Mouse (Mus musculus): ENCODE results near the gene Erich6b. TPM values are rescaled to one million over a fixed set of nuclear protein-coding genes. Genes with fewer than 3 reads are reported as not detected.

Gene Erich6b
- total RNA-seq (2021) = not detected

DNA sequence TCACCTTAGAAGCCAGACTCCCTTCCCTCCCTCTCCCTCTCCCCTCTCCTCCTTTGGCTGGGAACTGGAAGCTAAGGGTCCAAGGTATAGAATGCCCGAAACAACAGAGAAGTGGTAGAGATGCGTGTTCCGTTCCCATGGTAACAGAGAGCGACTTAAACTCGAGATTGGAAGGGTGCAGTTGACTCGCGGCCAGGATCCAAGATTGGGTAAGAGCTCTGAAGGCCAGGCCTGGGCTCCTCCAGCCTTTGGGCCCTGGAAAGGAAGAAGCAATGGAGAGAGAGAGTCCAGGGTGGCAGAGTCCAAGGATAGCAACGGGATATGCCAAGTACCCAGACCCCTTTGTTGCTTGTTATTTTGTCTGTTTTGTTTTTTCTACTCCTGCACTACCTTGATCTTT, at the start of gene Erich6b:
TSS of gene Erich6b (plus strand) at position 180 of the 400 bp plus-strand sequence.
- intact Hi-C loops (cut with DNase I) = no loop called here
- no peak for DNase-seq

DNA sequence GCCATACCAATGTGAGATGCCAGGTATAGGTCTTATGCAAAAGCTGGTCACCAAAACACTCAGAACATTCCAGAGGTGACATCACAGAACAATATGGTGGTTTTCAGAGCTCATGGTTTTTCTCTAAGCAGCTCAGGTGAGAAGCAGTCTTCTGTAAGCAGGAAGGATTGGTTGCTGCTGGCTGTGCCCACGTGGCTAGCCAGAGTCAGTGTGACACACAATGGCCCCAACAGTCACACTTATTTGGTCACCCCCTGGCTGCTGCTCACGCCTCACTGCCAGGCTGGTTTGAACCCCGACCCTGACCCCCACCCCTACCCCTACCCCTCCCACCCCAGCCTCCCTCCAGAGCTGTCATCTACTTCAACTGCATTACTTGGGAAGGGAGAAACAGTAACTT, 49.1 kb upstream of the Erich6b start, which contains the start of gene Spert:
TSS of gene Spert (minus strand) at position 139 of the 400 bp plus-strand sequence.
- intact Hi-C loops (cut with DNase I) = no loop called here
- no peak for DNase-seq

DNA sequence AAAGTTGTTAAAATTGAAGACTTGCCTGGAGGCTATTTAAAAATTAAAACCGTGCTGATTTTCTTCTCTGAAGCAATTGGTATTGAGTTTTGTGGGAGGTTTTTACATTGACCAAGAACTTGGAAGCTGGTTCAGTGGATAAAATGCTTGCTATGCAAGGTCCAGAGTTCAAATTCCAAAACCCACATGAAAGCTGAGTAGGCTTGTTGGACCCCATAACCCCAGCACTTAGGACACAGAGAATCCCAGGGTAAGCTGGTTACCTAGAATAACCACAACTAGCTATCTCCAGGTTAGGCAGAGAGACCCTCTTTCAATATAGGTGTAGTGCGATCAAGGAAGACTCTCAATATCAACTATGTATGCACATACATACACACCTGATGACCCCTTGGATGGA, 32.9 kb upstream of the Erich6b start:
- intact Hi-C loops (cut with DNase I) = no loop called here
- no peak for DNase-seq

DNA sequence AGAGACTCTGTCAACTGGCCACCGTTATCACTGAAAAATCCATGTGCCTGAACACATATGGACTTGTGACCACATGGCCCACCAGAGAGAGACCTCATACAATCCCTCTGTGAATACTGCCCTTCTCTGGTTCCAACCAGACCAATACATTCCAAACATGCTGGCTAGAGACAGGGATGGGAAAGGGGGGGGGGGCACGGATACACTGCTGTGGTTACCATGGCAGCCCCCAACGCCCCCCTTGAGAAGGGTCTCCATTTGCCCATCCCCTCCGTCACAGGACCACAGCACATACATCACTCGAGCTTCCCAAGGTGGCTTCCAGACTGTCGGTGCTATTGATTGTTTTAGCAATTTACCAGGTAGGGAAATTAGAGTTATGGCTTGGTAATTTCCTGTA, 25.7 kb upstream of the Erich6b start:
- intact Hi-C loops (cut with DNase I) = no loop called here
- no peak for DNase-seq

DNA sequence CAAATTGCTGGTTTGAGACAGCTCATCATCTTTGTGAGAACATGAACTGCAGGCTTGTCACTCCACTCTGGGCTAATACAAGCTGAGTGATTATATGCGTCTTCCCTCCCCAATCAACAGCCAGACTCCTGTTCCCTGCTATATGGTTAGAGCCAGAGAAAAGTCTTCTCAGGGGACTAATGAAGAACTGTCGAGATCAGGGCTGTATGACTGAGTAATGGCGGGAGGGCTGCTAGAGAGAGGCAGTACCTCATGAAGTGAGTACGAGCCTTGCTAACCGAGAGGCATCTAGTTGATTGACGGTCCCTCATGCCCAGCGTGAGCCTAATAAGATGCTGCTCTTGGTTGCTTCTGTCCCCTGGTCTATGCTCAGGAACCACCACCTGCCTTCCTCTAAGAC, 19.1 kb upstream of the Erich6b start:
- DNase-seq = no peak
- intact Hi-C loops (cut with DNase I) = no loop called here

DNA sequence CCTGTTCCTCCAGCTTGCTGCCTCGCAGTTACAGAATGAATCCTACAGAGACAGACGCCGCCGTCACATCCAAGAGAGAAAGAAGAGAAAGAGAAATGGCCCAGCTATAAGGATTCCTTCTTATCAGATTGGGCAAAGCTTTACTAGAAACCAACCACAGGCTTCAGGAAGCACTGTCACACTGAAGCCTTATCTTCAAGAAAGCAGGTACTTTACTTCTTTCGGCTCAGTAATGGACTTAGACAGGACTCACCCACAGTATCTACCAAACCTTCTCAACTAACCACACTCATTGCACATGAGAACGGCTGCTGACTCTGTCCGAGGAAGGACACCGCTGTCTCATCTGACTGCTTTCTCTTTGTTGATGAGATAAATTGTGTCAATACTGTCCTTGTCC, 13.2 kb upstream of the Erich6b start:
- DNase-seq = no peak
- intact Hi-C loops (cut with DNase I) = no loop called here

DNA sequence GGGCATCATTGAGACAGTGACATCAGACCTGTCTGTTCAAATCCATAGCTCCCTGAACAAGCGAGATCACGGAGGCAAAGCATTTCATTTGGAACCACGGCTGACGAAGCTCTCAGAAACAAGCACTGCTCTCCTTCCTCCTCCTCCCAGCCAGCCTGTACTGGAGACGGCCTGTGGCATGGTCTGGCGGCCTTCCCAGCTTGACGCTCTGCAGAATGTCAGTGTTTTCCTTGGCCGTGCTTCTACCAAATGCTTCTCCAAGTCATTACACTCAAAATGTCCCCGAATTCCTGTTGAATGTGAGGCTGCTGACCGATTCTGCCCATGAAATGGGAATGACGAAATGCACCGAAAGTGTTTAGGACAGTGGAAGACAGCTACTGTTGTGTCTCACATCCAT, 6.7 kb upstream of the Erich6b start:
- intact Hi-C loops (cut with DNase I) = no loop called here

DNA sequence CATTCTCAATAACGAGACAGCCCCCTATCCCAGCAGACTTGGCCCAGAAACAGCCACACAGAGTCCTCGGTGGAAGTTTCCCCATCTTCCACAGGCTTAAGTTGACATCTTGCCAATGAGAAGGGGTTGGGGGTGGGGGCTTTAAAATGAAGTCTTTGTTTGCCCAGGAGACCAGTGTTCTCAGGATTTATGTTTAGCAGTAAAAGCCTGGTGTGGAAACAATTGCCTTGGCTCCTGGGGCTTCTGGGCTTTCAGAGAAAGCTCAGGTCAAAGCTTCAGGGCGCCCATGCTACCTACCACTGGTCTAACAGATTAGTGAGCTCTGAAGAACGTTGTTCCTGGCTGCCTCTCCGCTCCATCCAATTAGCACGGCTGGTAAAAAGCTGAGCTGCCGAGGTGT, 6.0 kb upstream of the Erich6b start:
- intact Hi-C loops (cut with DNase I) = no loop called here
- DNase-seq = no peak

More for the DNA sequence above, 6.7 kb upstream of the Erich6b start:
- DNase-seq = peak; percentile 41 to 58

DNA sequence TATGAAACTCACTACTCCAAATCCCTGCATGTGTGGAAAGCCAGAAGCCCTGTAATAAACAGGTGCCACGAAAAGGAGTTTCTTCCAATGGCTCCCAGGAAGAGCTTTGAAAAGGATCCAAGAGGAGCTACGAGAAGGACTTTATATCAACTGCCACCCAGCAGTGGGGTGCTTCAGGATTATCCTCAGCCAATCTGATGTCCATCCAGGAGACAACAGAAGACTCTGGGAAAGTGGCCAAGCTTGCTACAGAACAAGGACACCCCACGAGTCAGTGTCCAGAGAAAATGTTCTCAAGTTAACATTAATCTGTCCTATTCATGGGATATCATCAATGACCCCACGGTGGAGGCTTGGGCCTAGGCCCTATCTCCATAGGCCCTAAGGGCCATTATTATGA, 4.4 kb upstream of the Erich6b start:
- intact Hi-C loops (cut with DNase I) = no loop called here
- no peak for DNase-seq

DNA sequence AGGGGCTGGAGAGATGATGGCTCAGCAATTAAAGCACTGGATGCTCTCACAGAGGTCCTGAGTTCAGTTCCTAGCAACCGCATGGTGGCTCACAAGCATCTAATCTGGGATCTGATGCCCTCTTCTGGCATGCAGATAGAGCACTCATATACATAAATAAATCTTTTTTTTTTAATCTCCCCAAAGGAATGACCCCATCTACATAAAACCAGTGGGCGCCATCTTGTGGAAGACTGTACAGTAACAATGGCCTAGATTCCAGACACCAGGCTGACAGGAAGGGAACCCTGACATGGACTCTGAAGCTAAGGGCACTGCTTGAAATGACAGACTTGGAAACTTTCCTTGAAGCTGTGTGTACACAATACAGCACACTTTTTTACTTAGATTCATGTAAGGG, 1.2 kb upstream of the Erich6b start:
- peak; percentile 10 to 23 for DNase-seq
- intact Hi-C loops (cut with DNase I) = loop anchor here (1.0 kb wide), 1 partner anchor 444 kb away; no protein-coding TSS in a partner anchor

DNA sequence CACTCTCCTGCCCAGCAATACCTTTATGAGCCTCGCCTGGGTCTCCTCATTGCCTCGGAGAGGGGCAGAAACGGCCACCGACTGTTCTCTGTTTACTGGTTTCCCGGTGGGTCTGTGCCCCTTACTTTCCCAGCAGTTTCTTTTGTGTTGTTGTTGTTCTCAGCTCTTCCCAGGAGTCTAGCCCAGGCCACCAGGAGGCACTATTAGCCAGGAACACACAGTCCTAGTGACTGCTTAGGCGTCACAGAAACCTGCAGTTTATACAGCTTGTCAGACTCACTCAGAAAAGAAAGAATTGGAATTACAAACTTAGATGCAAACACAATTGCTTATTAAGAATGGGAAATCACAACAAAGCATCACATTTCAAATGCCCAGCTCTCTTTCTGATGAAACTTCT, 690 bp upstream of the Erich6b start:
- intact Hi-C loops (cut with DNase I) = loop anchor here (1.0 kb wide), 1 partner anchor 444 kb away; no protein-coding TSS in a partner anchor
- DNase-seq = peak in 1 of 2 experiments; percentile 8

DNA sequence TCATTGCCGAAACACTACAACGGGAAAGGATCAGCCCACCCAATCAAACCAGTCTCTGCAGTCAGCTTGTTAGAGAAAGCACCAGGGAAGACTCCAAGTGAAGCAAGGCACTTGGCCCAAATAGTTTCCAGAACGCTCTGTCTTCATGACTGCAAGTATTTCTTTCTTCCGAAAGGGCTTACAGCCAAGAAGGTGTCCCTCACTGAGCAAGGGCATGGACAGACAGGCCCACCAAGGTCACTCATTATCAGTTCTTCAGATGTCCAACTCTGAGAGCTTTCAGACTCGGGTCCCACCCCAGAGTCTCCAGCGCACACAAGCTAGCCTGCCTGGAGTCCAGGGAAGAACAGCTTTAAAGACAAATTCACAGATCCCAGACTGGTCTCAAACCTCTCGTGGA, 3.4 kb downstream of the Erich6b start:
- intact Hi-C loops (cut with DNase I) = no loop called here
- DNase-seq = no peak

DNA sequence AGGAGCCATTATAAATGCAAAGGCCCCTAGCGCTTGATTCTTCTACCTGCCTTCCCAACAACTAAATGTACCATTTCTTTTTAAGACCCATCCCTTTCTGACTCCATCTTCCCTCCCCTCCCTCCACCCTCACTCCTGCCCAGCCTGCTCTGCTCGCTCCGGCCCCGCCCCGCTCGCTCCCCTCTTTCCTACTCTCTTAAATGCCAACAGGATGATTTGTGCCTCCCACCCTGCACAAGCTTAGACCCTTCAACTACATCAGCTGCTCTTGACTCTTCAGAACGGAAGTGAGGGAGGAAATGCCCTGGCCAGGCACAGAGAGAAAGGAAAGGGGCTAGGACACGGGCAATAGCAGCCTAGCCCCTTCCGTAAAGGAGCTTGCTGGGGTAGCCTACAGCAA, 4.0 kb downstream of the Erich6b start:
- intact Hi-C loops (cut with DNase I) = no loop called here
- DNase-seq = no peak

DNA sequence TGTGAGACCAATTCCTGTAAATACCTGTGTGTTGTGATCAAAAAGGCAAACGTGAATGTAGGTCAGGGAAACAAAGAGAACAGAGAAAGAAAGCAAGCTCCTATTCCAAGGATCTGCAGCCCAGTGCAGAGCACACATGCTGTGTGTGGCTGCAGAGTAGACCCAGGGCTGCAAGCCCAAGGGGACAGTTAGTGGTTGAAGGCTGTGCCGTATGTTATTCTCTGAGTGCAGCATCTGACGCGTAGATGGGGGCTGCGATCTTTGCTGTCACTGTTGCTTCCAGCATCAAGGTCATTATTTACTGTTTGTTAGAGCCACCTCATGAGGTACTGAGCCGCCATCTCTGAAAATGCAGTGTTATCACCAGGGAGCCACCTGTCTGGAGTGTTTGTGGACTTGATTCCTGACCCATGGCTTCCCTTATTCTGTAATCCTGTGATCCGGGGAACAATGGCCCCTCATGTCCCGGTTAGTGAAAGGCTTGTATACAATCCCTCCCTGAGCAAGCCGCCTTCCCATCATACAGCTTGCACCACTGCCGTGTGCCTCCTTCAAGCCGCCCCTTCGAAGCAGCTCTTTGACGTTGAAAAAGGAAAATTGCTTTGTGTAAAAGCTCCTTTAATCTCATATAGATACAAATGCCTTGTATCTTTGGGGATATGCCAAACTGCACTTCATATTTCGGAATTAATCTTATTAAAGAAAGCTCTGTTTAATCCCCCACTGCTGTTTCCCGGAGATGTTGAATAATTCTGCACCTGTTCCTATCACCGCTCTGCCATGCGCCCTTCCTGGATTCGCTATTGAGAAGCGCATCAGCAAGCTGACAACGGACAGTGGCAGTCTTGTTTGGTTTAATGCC, 5.1 kb downstream of the Erich6b start:
- intact Hi-C loops (cut with DNase I) = no loop called here
- no peak for DNase-seq

DNA sequence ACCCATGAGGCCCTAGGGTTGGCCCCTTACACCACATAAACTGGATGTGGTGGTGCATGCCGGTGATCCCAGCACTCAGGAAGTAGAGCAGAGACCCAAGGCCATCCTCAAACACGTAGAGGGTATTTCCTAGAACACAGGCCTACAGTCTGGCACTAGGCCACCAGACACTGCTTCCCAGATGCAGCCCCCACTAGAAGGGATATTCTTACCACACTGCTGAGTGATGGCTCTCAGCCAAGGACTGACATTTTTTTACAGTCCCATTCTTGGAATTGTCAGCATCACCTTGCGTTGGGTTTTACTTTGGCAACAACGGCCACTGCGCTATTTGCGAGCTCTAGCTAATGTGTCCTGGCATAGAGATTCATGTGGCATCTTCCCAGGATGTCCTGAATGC, 18.9 kb downstream of the Erich6b start:
- intact Hi-C loops (cut with DNase I) = no loop called here
- peak in 1 of 2 experiments; percentile 9 for DNase-seq

DNA sequence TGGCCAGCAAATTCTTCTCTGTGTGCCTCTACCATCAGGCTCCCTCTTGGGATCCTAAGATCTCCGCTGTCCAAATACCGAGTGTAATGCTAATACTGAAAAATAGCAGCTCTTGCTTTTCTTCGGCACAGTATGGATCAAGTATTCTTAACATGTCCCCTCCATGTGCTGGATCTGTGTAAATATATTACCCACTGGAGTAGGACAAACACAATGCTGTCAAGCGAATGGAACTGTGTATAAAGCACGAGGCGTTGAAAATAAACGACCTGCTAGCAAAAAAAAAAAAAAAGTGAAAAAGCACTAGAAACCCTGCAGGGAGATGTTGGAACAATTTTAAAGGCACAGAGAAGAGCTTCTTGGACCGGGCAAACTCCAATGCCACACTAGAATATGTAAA, 19.5 kb downstream of the Erich6b start:
- intact Hi-C loops (cut with DNase I) = no loop called here
- DNase-seq = no peak

DNA sequence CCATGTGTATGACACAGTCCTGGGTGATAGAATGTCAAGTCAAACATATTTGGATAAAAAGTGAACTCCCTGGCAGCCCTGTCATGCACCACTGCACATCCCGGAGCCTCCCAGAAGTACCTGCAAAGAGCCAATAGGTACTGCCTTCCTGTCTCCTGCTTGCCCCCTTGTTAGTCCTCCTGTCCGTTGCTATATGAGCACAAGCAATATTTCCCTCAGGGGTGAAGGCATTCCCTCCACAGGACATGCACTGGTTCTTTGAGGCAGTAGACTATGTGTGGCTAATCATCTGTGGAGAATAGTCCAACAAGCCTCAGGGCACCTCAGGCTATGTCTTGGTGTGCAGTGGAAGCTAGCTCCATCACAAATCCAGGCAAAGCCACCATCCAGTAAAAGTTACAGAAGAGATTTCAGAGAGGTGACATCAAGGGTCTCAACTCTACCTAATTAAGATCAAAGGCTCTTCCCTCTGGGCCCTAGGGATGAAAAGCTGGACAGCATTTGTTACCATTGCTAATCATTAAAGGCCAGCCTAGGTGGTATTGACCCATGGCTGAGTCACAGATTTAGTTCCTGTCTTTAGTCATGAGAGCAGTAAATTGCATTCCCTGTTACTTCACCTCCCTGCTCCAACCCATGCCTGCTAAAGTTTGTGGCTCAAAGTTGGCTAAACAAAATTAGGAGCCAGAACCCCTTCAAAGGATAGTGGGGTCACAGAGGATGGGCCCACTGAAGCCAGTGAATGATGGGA, 23.5 kb downstream of the Erich6b start:
- DNase-seq = no peak
- intact Hi-C loops (cut with DNase I) = no loop called here

DNA sequence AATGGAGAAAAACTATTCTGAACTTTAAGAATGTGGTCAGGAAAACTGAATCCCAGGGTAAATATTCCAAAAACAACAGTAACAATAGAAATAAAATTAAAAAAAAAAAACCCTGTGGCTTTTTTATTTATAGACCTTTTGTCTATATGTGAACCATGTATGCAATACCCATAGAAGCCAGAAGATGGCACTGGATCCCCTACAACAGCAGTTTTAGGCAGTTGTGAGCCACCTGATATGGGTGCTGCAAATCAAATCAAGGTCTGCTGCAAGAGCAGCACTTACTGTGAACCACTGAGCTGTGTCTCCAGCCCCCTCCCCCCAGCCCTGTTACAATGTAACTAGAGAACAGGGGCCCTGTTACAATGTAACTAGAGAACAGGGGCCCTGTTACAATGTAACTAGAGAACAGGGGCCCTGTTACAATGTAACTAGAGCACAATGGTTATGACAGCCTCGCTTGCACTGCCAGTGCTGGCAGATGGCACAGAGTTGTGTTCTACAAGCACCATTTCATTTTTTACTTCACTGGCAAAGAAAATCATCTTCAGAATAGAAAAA, 27.1 kb downstream of the Erich6b start:
- no peak for DNase-seq
- intact Hi-C loops (cut with DNase I) = no loop called here

DNA sequence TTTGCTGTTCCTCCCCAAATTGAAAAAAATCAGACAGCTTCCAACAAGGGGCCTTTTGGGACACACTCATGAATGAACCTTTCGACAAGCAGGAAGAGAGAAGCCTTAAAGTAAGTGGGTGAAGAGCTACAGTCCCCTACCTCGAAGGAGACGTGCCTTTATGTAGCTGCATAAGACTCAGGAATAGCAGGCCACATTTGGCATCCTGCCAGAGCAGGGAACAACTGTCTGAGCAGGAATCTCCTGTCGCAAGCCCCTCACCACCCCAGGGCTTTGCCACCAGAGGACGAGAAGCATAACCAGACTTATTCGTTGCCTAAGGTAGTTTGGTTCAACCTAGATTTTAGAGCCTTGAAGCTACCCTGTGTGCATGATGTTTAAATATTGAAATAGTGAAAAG, 34.3 kb downstream of the Erich6b start:
- intact Hi-C loops (cut with DNase I) = no loop called here
- peak in 1 of 2 experiments; percentile 3 for DNase-seq

DNA sequence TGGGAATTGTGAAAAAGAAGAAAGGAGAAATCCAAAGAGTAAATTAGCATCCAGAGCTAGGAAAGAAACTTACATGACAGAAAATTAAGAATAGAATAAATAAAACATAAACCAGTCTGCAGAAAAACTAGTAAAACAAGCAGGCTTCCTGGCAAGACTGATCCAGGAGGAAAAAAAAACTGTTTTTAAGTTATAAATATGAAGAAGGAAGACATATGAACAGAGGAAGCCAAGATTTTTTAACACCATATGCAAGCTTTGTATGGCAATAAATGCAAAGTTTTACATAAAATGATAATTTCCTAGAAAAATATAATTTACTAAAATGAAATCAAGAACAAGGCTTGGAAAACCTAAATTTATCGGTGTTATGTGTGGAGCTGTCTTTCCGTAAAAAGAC, 48.4 kb downstream of the Erich6b start:
- no peak for DNase-seq
- intact Hi-C loops (cut with DNase I) = loop anchor here (10.0 kb wide), 1 partner anchor 346 kb away; no protein-coding TSS in a partner anchor

DNA sequence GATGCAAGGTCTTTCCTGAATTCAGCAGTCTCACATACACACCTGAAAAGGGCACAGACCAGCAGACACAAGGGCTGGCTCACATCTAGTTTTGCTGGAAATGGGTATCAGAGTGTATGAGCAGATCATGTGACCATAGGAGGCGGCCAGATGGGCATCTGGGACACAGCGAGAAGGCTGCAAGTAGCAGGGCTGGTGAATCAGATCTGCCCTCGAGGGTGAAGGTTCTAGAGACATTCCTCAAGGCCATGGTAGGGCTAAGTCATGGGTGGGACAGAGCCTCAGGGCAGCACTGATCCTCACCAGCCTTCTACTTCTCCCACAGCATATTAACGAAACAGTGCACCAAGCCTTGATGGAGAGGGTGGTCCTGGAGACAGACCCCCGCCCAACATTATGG, 54.0 kb downstream of the Erich6b start:
- intact Hi-C loops (cut with DNase I) = loop anchor here (10.0 kb wide), 1 partner anchor 351 kb away; no protein-coding TSS in a partner anchor
- no peak for DNase-seq
